Mouse (Mus musculus): Measurements from ENCODE around the gene Rab14.

Rab14 gene

GRCm38 (mm10) chr2:35199971-35200897, 686 bp downstream of the Rab14 start:
- peak; percentile 32 to 44 for DNase-seq

- no peak for DNase-seq
Measured at GRCm38 (mm10) chr2:35199541-35199940, 1.4 kb downstream of the Rab14 start.

- peak in 1 of 2 experiments; percentile 21 for DNase-seq
Measured at GRCm38 (mm10) chr2:35195626-35196544, 5.0 kb downstream of the Rab14 start.

- DNase-seq, result no peak
Measured at GRCm38 (mm10) chr2:35193976-35194375, 6.9 kb downstream of the Rab14 start.

DNA sequence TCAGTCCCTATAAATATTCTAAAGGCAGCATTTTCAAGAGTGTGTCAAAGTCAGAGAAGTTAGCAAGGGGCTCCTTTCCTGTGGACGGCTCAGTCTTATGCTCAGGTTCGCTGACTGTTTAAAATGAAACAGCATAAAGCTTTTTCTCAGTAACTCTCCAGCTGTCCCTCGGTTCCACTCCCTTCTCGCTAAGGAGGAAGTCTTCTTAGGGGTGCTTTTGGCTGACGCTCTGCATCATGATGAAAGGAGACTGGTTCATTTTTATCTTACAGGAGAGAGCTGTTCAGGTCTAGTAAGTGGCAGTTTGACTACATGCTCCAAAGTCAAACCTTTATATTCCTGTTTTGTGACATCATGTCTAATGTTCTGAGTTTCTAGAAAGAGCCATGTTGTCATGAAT, 12.0 kb downstream of the Rab14 start:
- no peak for DNase-seq

GRCm38 (mm10) chr2:35183115-35183673, 17.7 kb downstream of the Rab14 start:
- DNase-seq, result no peak

GRCm38 (mm10) chr2:35178153-35178552, 22.8 kb downstream of the Rab14 start:
- no peak for DNase-seq

DNA sequence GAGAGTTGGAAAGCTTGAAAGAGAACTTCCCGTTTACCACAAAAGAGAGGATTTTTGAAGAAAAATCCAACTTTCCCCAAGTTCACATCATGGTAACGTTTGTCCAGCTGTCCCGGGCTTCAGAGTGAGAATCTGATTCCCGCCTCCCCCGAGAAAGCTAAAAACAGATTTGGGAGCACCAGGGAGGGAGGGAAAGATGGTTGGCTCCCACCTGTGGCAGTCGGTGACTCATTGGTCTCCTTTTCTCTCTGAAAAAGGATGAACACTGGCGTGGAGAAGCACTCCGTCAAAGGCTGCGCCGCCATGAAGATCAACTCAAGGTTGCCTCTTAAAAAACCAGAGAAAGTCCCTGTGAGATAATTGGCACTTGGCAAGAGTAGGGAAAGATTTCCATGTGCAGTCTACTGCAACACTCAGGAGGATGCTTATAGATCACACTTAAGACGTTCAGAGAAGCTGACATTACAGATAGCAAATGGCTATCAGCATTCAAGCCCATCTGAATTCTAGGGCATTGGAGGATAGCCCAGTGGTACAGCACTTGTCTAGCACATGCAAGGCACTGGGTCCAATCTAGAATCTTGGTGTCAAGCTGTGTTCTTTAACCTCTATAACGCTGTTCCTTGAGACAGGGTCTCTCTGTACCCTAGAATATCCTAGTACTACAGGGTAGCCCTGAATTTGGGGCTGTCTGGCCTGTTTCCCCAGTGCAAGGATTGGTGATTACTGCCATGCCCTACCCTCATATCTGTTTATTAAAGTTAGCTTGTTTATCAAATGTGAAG, 25.4 kb downstream of the Rab14 start:
- no peak for DNase-seq

GRCm38 (mm10) chr2:35174100-35174499, 26.8 kb downstream of the Rab14 start:
- no peak for DNase-seq

DNA sequence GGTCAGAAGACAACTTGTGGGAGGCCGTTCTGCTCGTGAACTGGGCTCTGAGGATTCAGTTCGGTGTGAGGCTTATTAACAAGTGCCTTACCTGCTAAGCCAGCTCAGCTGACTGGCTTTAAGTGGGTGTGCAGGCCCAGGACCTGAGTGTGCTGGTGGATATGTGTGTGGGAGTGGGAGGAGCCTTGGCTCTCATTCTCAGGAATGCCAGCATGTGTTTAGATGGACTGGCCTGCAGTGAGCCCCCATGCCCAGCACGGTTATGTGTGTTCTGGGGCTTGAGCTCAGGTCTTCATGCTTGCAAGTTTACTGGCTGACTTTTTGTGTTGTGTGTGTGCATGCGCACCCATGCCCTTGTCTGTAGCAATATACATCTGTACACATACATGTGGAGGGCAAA, 27.3 kb downstream of the Rab14 start:
- no peak for DNase-seq

DNA sequence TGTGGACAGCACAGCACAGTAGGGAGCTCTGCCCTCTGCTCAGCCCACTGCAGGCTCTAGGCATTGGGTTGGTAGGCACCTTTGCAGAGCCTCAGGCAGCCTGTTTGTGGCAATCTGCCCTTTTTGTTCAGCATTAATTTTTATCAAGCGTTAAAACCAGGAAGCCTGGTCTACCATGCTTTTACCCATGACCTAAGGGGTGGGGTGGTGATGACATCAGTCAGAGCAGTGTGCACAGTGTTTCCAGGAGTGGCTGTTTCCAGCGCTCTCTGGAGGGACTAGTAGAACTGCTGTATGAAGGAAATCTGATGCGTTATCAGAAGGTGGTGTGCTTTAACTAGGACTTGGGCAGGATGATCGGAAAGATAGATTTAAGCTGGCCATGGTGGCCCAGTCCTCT, 28.7 kb downstream of the Rab14 start:
- DNase-seq, result no peak

- peak; percentile 90 to 92 for DNase-seq
Measured at GRCm38 (mm10) chr2:35171341-35171861, 29.5 kb downstream of the Rab14 start.

DNA sequence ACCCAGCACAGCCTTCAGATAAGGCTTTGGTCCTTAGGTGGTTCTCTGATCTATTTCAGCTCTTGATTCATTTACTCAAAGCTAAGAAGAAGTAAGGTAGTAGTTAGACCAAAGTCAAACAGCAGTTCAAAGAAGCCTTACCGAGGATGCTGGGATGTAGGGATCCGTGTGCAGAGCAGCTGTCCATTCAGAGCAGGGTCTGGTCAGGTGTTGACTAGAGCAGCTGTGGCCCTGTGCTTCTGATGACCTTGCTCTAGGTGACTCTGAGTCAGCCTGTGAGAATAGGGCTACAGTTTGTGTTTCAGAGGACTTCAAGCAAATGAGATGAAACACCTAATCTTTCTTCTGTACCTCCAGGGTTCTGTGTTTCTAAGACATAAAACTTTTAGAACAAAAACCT, 31.5 kb downstream of the Rab14 start:
- DNase-seq, result no peak

- DNase-seq, result no peak
Measured at GRCm38 (mm10) chr2:35166816-35167215, 34.1 kb downstream of the Rab14 start.

DNA sequence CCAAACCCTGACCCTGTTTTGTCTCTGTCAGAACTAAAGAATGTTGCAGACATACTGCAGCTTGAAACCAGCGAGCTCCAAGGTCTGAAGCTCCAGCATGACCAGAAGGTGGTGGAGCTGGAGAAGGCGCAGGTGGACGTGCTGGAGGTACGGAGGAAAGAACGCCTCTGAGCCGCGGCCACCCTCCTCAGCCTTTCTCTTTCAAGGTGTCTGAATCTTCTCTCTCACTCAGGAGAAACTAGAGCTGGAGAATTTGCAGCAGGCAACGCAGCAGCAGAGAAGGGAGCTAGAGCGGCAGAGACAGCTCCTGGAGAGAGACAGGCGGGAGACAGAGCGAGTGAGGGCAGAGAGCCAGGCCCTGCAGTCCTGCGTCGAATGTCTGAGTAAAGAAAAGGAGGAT, 35.5 kb downstream of the Rab14 start:
- no peak for DNase-seq

GRCm38 (mm10) chr2:35163396-35163795, 37.5 kb downstream of the Rab14 start:
- DNase-seq, result no peak

DNA sequence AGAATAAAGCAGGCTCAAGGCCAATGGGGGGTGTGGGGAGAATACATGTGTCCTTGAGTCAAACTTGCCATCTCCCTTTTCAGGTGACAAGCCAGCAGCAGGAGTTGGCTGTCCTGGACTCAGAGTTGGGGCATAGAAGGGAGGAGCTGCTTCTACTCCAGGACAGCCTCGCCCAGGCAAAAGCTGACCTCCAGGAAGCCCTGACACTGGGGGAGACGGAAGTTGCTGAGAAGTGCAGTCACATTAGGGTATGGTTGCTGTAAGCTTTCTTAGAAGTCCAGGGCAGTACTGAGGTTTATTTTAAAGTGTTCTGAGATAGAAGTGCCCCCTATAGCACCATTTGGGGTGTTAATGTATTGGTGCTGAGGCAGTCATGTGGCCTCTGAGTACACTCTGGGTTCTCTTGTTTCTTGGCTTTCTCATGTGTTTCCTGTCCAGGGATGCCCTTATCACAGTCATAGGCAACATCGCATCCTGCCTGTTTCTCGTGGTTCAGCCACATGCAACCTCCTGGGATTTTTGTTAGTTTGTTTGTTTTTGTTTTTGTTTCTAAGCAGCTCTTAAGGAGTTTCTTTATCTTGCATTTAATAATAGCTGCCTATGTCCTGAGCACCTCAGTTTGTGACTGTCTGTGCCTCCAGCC, 39.0 kb downstream of the Rab14 start:
- no peak for DNase-seq

GRCm38 (mm10) chr2:35160206-35160605, 40.7 kb downstream of the Rab14 start:
- DNase-seq, result peak; percentile 59 to 64

DNA sequence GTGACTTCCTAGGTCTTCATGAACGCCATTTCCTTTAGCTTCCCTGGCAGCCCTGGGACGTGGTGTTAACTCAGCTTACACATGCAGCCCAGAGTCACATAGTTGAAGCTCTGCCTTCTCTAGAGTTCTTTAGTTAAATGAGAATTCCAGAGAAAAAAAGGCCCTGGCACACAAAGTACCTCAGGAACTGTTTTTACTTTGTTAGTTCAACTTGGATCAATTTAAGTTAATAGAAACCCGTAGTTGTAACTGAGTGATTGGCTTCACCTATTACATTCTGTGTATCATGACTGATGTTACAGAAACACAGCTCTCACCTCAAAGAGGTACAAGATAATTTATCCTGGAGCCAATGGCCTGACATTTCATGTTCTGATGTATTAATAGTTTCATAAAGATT, 42.6 kb downstream of the Rab14 start:
- no peak for DNase-seq

- peak in 1 of 2 experiments; percentile 30 for DNase-seq
Measured at GRCm38 (mm10) chr2:35157836-35158235, 43.1 kb downstream of the Rab14 start.

- DNase-seq, result no peak
Measured at GRCm38 (mm10) chr2:35156985-35157384, 43.9 kb downstream of the Rab14 start.
